Mouse (Mus musculus) lung, postnatal 0 days (tissue): ENCODE measurements around the gene Cbx1.

Experiments used
- CTCF ChIP-seq: IDR thresholded peaks from 2 replicates; pipeline ENCODE4 v1.5.1; 2016; ENCODE audit warnings: antibody characterized with exemption, mild to moderate bottlenecking
- EP300 ChIP-seq: IDR thresholded peaks from 2 replicates; pipeline ENCODE4 v1.6.1; 2016; ENCODE audit warnings: antibody characterized with exemption, mild to moderate bottlenecking, control low read depth

DNA sequence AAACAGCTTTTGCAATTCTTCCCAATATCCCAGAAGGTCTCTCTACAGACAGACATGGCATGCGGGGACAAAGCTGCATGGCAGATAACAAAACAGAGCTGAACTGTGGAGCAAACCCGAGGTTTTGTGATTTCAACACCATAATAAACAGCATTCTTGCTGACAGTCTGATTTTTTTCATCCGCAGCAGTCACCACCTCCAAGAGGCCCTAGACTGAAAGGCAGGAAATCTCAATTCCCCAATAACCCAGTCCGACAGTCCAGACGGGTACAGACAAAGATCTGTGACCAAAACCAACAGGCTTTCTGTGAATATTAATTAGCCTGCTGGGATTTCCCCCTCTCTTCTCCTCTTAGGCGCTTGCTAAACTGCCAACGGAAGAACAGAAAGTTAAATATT is 13.3 kb upstream of the Cbx1 start:
- TF ChIP-seq CTCF (no peak), EP300 (no peak)
